Mouse (Mus musculus) gastrocnemius, adult 18-20 months (tissue): ENCODE measurements around the gene Unkl. TPM values are rescaled to one million over a fixed set of nuclear protein-coding genes. Genes with fewer than 3 reads are reported as not detected.
"Not testable (repeated sequence)": the region's sequence is repeated elsewhere in the genome, so short reads cannot be mapped to it uniquely, and the experiment has no call there.

ENCODE experiments used
- DNase-seq: peaks from one replicate; pipeline ENCODE4 v3.0.0; 2021; ENCODE audit warnings: low spot score
- total RNA-seq, 2 experiments: library from RNA; stranded (reverse); gene quantifications; 2 replicates each; pipeline ENCODE4 v1.2.3; 2021

Unkl gene
- total RNA-seq, 2 experiments from 2014 or later = 5.3 to 5.8 TPM

DNA sequence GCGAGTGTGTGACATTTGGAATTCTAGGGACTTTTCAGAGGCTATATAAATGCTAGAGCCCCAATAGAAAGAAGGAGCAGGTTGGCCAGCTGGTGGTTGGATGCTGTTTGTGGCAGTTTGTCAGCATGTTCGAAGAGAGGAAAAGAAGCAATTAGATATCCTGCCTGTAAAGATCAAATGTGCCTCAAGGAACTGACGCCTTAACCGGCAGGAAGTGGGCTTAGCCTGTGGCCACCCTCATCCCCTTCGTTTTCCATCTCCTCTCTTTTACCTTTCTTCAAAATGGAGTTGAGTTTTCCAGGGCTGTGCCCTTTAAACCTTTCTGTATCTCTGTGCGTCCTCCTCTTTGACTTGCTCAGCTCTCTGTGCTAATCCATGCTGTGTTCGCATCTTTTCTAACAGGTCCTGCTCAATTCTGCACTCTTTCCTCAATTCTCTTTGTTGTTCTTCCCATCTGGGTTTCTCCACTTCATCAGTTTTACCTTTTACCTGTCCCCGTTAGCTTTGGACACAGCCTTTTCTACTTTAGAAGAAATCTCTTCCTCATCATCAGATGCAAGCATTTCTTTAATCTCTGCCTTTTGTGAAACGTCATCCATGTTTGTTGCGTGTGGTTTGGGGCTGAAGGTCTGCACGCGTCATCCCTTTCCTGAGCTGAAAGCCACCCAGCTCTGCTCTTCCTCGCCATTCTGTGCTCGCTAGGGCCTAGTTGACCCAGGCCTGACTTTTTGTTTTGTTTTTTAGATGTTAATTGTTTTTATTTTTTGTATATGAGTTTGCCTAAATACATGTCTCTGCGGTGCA, 31.5 kb downstream of the Unkl start:
- DNase-seq = no peak

DNA sequence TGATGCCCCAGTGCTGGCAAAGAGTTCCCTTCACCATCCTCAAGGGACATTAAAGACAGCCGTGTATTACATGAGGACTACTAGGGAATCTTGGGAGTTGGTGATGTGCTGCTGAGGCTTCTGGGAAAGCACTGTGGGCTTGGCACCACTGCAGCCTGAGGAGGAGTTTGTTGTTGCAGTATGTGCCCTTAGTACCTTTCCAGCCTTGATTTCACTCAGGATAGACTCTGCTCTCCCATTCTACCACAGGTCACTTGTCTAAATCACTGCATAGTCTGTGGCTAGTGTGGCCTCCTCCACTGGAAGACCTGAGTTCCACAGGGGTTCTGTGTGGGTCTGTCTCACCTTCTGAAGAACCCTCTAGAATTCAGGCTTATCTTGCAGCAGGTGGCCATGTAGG, 32.5 kb downstream of the Unkl start:
- DNase-seq = no peak

DNA sequence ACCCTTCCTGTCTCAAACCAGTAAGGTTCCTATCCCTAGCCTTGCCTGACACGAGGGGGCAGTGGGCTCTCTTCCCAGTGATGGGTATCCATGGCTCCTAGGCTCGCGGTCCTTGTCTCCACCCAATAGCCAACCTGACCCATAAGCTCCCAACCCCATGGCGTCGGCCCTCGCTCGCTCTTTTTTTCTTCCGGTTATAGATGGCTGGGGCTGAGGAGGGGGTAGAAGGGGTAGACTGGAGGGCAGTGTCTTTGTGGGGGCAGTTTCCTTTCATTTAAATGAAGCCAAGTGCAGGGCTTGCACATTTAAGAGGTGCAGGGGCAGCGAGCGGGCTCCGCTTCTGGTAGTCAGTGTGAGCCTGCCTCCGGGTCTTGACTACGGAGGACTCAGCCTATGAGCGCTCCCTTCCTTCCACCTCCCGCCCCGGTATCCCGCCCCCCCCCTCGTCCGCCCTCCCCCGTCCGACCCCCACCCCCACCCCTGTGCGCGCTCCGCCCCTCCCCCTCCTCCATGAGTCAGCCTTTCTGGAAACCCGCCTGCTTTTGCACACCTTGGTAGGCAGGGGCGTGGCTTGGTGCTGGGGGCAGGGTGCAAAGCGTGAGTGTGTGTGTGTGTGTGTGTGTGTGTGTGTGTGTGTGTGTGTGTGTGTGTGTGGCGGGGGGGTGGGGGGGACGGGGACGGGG, 33.8 kb downstream of the Unkl start:
- DNase-seq = no peak

DNA sequence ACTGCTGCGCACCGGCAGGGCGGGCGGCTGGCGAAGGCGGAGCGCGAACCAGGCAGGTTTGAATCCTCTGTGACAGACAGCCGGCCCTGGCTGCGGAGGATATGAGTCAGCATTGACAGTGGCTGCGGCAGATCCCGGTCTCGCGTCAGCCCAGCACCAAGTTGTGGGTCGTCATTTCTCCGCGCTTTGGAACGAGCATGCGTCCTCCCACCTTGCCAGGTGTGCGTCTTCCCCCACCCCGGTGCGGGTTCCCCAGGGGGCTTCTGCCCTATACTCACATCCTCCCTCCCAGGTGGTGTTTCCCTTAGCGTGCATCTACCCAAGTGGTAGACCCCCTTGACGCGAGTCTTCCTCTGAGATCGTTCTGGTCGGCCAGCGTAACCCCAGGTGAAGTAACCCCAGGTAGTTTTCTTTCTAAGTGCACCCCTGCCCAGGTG, 34.3 kb downstream of the Unkl start:
- DNase-seq = not testable (repeated sequence)

DNA sequence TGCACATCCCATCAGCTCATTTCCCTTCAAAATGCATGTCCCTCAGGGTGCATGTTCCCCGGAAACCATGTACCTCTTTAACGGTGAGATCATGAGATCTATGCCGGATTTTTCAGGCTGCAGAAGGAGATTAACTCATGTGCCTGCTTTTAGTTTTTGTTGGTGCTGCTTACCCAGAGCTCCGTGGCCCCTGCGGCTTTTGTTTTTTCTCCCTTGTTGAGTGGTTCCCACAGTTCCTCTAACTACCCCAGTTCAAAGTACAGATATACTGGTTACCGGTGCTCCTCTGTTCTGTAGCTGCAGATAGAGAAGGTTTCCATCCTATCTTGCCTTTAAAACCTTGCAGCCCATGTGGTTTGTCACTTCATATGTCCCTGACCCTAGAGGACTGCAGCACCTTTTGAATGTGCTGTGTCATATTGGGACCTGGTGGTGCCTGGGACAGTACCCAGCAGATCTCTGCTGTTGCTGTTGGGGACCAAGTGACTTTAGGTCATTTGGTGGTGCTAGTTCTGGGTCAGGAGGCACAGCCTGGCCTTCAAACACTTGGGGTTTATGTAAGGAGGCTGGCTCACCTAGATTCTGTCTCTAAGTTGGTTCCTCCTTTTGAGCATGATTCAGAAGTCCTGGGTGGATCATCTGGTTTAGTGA, 34.9 kb downstream of the Unkl start:
- DNase-seq = no peak

DNA sequence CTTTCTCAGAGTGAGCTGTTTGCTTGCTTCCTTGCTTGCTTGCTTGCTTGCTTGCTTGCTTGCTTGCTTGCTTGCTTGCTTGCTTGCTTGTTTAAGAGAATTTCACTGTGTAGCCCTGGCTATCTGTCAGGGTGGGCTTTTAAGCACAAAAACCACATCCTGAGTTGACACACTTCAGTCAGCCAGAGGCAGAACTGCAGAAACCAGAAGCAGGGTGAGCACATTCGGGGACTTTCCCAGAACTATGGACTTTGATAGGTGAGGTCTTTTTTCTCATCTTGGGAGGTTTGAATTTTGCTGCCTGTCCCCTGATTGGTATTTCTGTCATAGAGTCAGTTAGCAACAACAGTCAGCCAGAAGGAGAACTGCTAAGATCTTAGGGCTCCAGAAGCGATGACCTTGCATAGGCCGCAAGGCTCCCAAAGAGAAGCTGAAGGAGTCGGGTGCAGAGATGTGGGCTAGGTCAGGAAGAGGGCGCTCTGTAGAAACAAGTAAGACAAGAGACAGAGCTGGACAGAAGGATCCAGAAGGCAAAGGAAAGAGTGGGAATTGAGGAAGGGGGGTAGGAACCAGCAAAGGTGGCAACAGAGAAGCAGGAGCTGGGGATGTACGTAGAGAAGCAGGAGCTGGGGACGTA, 36.5 kb downstream of the Unkl start:
- DNase-seq = no peak

DNA sequence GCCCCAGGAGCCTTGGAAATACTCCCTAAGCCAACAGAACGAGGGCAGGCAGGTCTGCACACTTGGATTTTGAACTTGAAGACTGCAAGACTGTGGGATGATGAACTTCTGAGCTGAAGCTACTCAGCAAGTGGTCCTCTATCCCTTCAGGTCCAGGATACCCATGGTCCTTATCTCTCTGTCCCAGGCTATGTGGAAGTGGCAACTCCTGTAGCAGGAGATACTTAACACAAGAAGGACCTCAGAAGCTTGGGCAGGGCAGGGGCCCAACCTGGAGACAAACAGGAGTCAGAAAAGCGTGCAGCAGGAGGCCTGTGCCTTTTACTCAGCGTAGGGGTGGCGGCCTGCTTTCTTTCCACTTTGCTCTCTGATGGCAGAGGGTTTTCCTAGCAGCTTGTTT, 37.5 kb downstream of the Unkl start:
- DNase-seq = no peak

DNA sequence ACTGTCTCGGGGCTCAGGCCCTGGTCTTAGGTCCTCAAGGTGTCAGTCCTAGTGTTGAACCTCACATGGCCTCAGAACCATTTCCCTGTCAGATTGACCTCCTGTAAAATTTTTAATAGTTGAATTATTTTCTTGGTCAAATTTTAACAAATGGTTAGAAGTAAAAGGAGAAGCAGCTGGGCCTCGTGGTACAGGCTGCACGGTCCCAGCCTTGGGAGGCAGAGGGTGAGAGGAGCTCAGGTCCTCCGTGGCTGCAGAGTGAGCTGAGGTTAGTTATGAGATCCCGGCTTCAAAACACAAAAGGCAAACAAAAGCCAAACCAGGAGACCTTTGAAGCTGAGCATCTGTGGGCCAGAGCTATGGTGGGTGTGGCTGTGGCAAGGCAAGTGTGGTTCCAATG, 39.8 kb downstream of the Unkl start:
- DNase-seq = no peak

DNA sequence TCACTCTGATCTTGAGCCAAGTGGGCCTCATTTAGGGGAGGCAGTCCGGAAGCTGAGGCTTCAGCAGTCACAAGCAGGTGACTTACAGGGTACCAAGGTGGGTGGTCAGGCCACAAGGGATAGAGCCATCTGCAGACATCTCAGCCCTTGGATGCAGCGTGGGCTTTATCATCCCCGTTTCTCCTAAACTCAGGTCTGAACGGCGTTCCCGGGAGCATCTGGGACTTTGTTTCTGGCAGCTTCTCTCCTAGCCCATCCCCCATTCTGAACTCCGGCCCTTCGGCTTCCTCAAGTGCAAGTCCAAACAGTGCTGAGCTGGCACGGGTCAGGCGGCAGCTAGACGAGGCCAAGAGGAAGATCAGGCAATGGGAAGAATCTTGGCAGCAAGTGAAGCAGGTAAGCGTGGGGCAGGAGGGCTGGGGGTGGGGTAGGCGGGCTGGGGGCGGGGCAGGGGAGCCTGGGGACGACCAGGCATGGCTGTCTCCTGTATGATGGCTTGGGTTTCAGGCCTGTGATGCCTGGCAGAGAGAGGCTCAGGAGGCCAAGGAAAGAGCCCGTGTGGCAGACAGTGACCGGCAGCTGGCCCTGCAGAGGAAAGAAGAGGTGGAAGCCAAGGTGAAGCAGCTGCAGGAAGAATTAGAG, 41.9 kb downstream of the Unkl start:
- not testable (repeated sequence) for DNase-seq

DNA sequence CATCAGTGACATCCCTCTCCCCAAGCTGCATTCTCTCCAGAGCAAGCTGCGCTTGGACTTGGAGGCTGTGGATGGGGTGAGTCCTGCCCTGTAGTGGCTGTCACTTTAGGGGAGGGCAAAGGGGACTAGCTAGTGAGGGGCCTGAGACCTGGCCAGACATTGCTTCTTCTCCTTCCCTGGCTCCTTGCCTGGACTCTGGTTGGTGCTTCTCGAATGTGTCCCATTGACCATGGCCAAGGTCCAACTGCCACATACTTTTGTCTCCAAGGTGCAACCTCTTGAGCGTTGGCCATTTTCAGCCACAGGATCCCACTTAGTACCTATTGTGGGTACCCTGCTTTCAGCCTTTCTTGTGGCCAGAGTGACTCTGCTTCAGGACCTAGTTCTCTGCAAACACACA, 42.5 kb downstream of the Unkl start:
- no peak for DNase-seq

DNA sequence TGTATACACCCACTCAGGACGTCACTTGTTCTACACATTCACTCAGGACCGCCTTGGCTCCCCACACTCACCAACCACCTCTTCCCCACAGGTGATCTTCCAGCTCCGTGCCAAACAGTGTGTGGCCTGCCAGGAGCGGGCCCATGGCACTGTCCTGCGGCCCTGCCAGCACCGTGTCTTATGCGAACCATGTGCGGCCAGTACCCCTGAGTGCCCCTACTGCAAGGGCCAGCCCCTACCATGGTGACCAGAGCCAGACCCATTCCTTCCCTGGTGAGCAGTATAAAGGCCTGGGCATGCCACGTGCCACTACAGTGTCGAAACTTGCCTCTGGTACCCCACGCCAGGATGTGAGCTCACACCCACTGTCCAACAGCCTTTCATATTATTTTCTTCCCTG, 43.4 kb downstream of the Unkl start:
- not testable (repeated sequence) for DNase-seq

DNA sequence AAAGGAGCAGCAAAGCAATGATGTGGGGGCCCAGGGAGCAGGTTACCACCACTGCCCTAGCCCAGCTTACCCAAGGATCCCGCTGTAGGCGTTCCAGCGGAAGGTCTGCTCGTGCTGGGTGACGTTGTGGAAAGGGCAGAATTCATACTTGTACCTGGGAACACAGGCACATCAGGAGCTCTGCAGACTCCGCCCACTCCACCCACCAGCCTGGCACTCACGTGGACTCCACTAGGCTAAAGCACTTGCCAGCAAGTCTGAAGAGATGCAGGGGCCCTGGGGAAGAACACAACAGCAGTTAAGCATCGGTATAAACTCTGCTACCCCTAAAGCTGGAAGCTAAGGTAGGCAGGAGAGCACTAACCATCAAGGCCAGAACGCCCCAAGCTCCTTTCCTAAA, 47.4 kb downstream of the Unkl start:
- DNase-seq = no peak

DNA sequence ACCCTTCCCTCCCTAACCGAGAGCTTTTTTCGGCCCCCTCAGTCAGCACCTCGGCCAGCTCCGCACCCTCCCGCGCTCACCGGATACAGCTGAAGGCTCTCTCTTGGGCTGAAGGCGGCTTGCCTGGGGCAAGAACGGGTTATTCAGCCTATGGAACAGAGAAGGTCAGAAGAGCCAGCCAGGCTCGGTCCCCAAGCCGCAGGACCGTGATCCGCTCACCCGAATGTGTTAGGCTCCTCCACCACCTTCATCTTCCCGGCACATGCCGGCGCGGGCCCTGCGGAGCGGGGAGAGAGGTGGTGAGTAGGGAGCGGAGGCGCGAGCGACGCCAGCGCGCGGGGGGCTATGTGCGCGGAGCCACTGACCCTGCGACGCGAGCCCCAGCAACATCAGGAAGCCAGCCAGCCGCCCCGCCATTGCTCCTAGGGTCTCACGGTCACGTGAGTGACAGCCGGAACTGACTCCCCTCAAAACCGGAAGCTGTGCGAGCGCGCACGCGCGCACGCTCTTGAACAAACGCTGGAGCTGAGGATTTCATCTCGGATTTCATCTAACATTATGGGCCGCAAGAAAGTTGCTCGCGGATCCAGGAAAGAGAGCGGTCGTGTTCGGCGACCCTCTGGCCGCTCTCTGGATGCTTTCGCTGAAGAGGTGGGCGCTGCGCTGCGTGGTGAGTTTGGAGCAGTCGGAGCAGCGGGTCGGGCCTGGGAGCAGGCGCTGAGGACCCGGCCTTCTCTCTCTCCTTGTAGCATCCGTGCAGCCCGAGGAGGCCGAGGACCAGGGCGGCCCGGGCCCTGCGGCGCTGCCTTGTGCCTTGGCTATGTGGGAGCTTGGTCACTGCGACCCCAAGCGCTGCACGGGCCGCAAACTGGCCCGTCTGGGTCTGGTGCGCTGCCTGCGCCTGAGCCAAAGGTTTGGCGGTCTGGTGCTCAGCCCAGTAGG, 51.8 kb downstream of the Unkl start, which contains the start of the genes Gnptg and Tsr3:
Gene Gnptg (minus strand): TSS at position 430 of the 942 bp plus-strand sequence.
Gene Tsr3 (plus strand): TSS at position 476 of the 942 bp plus-strand sequence.
- peak; percentile 82 for DNase-seq

DNA sequence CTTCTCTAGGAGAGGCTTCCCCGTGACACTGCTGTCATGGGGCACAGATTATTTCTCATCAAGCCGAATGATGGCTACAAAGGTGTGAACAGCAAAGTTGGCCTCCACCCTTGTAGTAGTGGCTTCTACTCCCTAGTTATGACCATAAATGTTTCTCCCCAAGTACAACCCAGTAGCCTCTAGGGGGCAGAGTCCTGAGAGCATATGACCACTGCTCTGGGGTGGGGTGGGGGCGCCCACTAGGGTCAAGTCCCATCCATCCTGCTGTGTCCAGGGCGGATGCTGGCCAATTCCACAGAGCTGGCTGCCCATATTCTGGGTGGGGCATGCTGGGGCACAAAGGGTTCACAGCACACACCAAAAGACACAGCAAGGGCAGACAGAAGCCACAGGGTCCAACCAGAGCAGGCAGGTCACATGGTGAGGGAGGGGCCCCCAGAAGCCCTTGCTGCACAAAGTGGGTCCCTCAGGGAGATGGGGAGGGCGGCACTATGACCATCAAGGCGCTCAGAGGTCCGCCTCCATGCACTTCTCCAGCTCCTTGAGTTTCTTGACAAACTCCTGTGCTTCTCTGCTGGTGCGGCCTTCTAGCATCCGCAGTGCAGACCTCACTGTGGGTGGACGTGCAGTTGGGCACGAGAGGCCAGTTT, 55.1 kb downstream of the Unkl start:
- DNase-seq = no peak

DNA sequence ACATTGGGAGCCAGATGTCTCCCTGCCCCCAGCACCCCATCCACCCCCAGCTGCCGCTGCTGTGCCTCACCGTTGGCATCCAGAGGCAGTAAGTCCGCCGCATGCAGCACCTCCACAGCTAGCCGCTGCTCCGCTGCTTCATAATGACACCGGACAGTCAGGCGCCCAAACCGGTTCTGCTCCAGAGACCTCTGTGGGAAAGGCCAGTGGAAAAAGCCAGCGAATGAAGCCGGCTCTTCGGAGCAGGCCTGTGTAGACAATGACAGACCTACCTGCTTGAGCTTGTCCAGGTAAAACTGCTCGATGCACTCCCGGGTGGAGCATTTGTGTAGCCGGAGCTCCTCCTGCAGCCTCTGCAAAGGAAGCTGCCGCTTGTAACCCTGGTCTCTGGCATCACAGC, 56.0 kb downstream of the Unkl start:
- no peak for DNase-seq

DNA sequence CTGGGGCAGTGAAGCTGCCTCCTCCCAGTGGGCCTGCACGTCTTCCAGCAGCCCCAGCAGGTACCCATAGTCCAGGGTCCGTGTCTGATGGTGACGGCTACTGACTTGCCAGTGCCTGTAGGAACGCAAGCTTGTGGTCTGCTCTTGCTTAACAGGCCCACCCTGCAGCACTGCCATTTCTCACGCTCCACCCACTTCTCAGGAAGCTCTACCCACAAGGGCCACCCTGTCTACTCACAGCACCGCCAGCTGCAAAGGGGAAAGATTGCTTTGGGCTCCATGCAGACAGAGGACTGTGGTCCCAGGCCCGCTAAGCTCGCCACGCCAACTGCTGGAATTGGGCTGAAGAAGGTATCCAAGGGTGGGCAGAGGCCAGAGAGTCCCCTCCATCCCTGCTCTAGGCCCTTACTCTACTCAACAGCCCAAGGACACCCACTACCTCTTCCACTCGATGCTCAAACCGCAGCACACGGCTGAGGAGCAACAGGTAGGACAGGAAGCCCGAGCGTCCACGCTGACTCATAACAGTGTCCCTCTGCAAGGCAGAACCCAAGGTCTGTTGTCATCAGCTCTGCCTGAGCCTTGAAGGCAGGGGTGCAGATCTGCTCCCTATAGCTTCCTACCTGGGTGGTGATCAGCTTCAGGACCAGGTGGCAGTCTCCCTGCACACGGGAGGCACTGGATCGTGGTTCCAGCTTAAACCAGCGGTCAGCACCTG, 60.0 kb downstream of the Unkl start:
- no peak for DNase-seq

DNA sequence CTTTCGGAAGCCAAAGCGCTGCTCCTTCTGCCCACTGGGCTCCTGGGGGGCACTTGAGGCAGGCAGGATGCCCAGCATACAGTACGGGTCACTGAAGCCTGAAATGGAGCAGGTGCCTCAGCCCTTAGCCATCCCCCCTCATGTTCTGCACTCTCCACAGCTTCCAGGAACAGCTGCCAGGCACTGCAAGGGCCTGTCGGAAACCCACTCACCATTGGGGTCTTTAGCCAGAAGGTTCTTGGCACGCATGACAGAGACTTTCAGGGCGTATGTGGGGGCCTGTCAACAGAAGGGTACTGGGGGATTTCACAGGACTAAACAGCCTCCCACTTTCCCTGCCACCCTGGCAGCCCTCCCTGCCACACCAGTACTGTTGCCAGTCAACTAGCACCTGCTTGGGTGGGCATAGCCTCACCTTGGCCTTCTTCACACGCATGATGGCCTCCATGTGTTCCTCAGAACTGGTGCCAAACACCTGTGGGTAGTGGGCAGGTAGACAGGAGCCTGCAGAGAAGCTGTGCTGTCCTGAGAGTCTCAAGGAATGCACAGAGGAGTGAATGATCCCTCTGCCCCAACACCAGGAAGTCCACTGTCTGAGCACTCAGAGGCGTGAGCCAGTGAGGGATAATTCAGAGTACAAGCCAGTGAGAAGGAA, 62.1 kb downstream of the Unkl start:
- DNase-seq = no peak

DNA sequence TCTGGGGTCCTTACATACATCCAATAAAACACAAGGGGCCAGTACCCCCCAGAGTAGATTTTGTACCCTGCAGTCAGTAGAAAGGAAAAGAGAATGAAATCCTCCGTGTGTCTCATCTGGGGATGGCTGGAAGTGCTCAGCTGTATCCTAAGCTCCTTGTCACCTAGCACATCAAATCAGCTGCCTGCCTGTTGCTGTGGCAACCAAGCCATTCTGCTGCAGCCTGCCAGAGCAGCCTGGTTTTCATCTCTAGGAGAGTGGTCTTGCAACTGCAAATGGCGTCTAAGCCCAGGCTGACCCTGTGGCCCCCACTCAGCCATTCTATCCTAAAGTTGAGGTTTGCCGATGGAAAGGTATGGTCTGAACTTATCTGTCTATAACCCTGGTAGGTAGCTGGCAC, 64.4 kb downstream of the Unkl start:
- no peak for DNase-seq

DNA sequence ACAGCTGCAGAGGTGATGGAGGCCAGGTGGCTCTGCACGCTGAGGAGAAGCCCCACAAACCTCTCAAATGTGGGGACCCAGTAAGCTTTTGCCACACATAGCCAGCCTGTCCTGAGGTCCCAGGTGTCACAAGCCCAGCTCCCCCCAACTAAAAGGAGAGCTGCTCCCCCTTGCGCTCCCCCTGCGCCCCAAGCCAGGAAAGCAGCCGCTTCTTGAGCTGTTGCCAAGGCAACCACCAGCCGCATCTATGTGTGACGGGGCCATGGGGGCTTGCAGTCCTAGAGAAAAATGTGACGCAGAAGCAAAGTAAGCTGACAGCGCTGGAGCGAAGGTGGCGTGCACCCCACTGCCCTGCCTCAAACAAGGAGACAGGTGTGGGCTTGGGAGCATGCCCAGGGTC, 65.6 kb downstream of the Unkl start:
- no peak for DNase-seq
